Mouse (Mus musculus): ENCODE measurements around the gene Prrt2. TPM values are rescaled to one million over a fixed set of nuclear protein-coding genes. Genes with fewer than 3 reads are reported as not detected.

Prrt2 gene
- polyA plus RNA-seq, 1 experiment from 2014 or later, result 4.4 TPM

- no peaks in the 10 kb centered on the region for H3K27me3 ChIP-seq (ENCODE audit: insufficient read depth, poor library complexity, severe bottlenecking)
- H3K4me1 ChIP-seq (replicated peaks), result peaks cover 27% of the 10 kb centered on the region
- no peak overlapping the region for H3K4me3 ChIP-seq
- H3K36me3 ChIP-seq, result peaks cover 38% of the 10 kb centered on the region
- DNase-seq (ENCODE audit: low spot score), result no peak
- H3K9me3 ChIP-seq, result no peaks in the 10 kb centered on the region
- no peak overlapping the region for H3K27ac ChIP-seq
- WGBS, result 90% methylated on average over 6 of the region's 6 CpGs
These were observed 42.2 kb downstream of the Prrt2 start for GRCm38 (mm10) chr7:126978841-126979240.

- H3K27me3 ChIP-seq (ENCODE audit: insufficient read depth, poor library complexity, severe bottlenecking), result no peaks in the 10 kb centered on the region
- peak overlapping the region; percentile 99 for H3K27ac ChIP-seq
- WGBS, result 28% methylated on average over 14 of the region's 14 CpGs
- H3K4me3 ChIP-seq, result peak overlapping the region; percentile 98
- peaks cover 27% of the 10 kb centered on the region for H3K4me1 ChIP-seq (replicated peaks)
- no peaks in the 10 kb centered on the region for H3K9me3 ChIP-seq
- no peak for DNase-seq (ENCODE audit: low spot score)
- H3K36me3 ChIP-seq, result peaks cover 38% of the 10 kb centered on the region
These were observed 44.0 kb downstream of the Prrt2 start for GRCm38 (mm10) chr7:126976878-126977459.

- H3K9me3 ChIP-seq, result no peaks in the 10 kb centered on the region
- peak within 1 kb of the TSS; percentile 99 for H3K27ac ChIP-seq
- no peaks in the 10 kb centered on the region for H3K27me3 ChIP-seq (ENCODE audit: insufficient read depth, poor library complexity, severe bottlenecking)
- peaks cover 36% of the 10 kb centered on the region for H3K36me3 ChIP-seq
- H3K4me3 ChIP-seq, result peak within 1 kb of the TSS; percentile 98
- peaks cover 27% of the 10 kb centered on the region for H3K4me1 ChIP-seq (replicated peaks)
- peak; percentile 96 for DNase-seq (ENCODE audit: low spot score)
- WGBS, result under 1% methylated on average over 55 of the region's 55 CpGs
These were observed 44.8 kb downstream of the Prrt2 start, which contains the start of gene Cdiptos for GRCm38 (mm10) chr7:126975950-126976866. Gene Cdiptos (minus strand): TSS chr7:126976098.

DNA sequence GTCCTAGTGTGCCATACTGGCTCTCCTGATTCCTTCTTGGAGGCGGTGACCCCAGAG lies 45.3 kb downstream of the Prrt2 start, which contains the start of gene Cdipt:
Gene Cdipt (plus strand): TSS at position 22 of the 57 bp plus-strand sequence.
- Histone ChIP-seq H3K9me3 (no peaks in the 10 kb centered on the region), H3K4me1 (replicated peaks) (peaks cover 27% of the 10 kb centered on the region), H3K27me3 (ENCODE audit: insufficient read depth, poor library complexity, severe bottlenecking) (no peaks in the 10 kb centered on the region), H3K4me3 (peak within 1 kb of the TSS; percentile 98), H3K27ac (peak within 1 kb of the TSS; percentile 99), H3K36me3 (peaks cover 33% of the 10 kb centered on the region)
- WGBS, result 0% methylated on average over 1 of the region's 1 CpGs
- no peak for DNase-seq (ENCODE audit: low spot score)

DNA sequence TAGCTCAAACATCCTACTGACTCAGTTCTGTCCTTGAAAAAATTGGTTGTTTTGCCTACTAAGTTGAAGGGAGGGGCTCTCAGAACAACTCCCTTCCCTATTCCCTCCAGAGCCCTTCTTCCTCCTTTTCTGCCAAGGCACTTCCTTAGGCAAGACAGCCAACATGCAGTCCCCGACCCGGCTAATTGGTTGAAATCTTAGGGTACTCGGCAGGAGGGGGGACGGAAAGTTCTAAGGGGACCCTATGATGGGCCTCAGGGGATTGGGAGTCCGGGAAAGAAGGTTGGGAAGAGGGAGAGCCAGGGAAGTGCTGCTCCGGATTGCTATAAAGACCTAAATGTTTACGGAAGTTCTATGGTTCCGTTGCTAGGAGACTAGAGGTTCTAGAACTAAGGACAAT lies 45.5 kb downstream of the Prrt2 start:
- 14% methylated on average over 8 of the region's 8 CpGs for WGBS
- Histone ChIP-seq H3K27ac (peak overlapping the region; percentile 99), H3K27me3 (ENCODE audit: insufficient read depth, poor library complexity, severe bottlenecking) (no peaks in the 10 kb centered on the region), H3K4me3 (peak overlapping the region; percentile 98), H3K4me1 (replicated peaks) (peaks cover 27% of the 10 kb centered on the region), H3K9me3 (no peaks in the 10 kb centered on the region), H3K36me3 (peaks cover 33% of the 10 kb centered on the region)
- no peak for DNase-seq (ENCODE audit: low spot score)

Other genes starting within 250 kb of the Prrt2 start
- gene Ypel3, start 244.3 kb downstream of the Prrt2 start, polyA plus RNA-seq (2016; fragmentation: Nextera tagmentation; extraction: Ambion mirVana), result 51.3 and 89.7 TPM in 2 replicates
- 0.22 and 0.47 TPM in 2 replicates for gene Tbx6, start 239.7 kb downstream of the Prrt2 start, polyA plus RNA-seq (2016; fragmentation: Nextera tagmentation; extraction: Ambion mirVana)
- 391 and 411 TPM in 2 replicates for gene Ppp4c, start 228.7 kb downstream of the Prrt2 start, polyA plus RNA-seq (2016; fragmentation: Nextera tagmentation; extraction: Ambion mirVana)
- 4.7 and 12.7 TPM in 2 replicates for gene Fam57b, start 223.5 kb downstream of the Prrt2 start, polyA plus RNA-seq (2016; fragmentation: Nextera tagmentation; extraction: Ambion mirVana)
- gene 4930451I11Rik, start 189.6 kb downstream of the Prrt2 start, polyA plus RNA-seq (2016; fragmentation: Nextera tagmentation; extraction: Ambion mirVana), result not detected in 2 replicates
- gene Doc2a, start 173.8 kb downstream of the Prrt2 start, polyA plus RNA-seq (2016; fragmentation: Nextera tagmentation; extraction: Ambion mirVana), result 4.9 and 5.5 TPM in 2 replicates
- 38.7 and 48.1 TPM in 2 replicates for gene Hirip3, start 159.2 kb downstream of the Prrt2 start, polyA plus RNA-seq (2016; fragmentation: Nextera tagmentation; extraction: Ambion mirVana)
- 102 and 105 TPM in 2 replicates for gene Ino80e, start 158.8 kb downstream of the Prrt2 start, polyA plus RNA-seq (2016; fragmentation: Nextera tagmentation; extraction: Ambion mirVana)
- gene Taok2, start 136.5 kb downstream of the Prrt2 start, polyA plus RNA-seq (2016; fragmentation: Nextera tagmentation; extraction: Ambion mirVana), result 56.2 and 56.4 TPM in 2 replicates
- gene Tmem219, start 98.3 kb downstream of the Prrt2 start, polyA plus RNA-seq (2016; fragmentation: Nextera tagmentation; extraction: Ambion mirVana), result 31.6 and 37.9 TPM in 2 replicates
- 23.9 and 35.5 TPM in 2 replicates for gene Kctd13, start 92.3 kb downstream of the Prrt2 start, polyA plus RNA-seq (2016; fragmentation: Nextera tagmentation; extraction: Ambion mirVana)
- gene Asphd1, start 71.6 kb downstream of the Prrt2 start, polyA plus RNA-seq (2016; fragmentation: Nextera tagmentation; extraction: Ambion mirVana), result 0.41 and 1.2 TPM in 2 replicates
- gene Sez6l2, start 70.6 kb downstream of the Prrt2 start, polyA plus RNA-seq (2016; fragmentation: Nextera tagmentation; extraction: Ambion mirVana), result 2.3 and 7.6 TPM in 2 replicates
- gene Cdipt, start 45.3 kb downstream of the Prrt2 start, polyA plus RNA-seq (2016; fragmentation: Nextera tagmentation; extraction: Ambion mirVana), result 92.5 and 103 TPM in 2 replicates
- gene Cdiptos, start 45.1 kb downstream of the Prrt2 start, polyA plus RNA-seq (2016; fragmentation: Nextera tagmentation; extraction: Ambion mirVana), result 0.63 and 1.0 TPM in 2 replicates
- gene Mvp, start 6.6 kb downstream of the Prrt2 start, polyA plus RNA-seq (2016; fragmentation: Nextera tagmentation; extraction: Ambion mirVana), result 5.0 and 6.1 TPM in 2 replicates
- gene Pagr1b, start 4.7 kb downstream of the Prrt2 start, polyA plus RNA-seq (2016; fragmentation: Nextera tagmentation; extraction: Ambion mirVana), result 0.25 and 0.55 TPM in 2 replicates
- 84.3 and 130 TPM in 2 replicates for gene Pagr1a, start 3.9 kb downstream of the Prrt2 start, polyA plus RNA-seq (2016; fragmentation: Nextera tagmentation; extraction: Ambion mirVana)
- 17.6 and 75.1 TPM in 2 replicates for gene Gm42742, start 114 bp downstream of the Prrt2 start, polyA plus RNA-seq (2016; fragmentation: Nextera tagmentation; extraction: Ambion mirVana)
- 66.7 and 83.1 TPM in 2 replicates for gene Maz, start 5.8 kb upstream of the Prrt2 start, polyA plus RNA-seq (2016; fragmentation: Nextera tagmentation; extraction: Ambion mirVana)
- gene Kif22, start 21.3 kb upstream of the Prrt2 start, polyA plus RNA-seq (2016; fragmentation: Nextera tagmentation; extraction: Ambion mirVana), result 161 and 193 TPM in 2 replicates
- gene Zg16, start 66.1 kb upstream of the Prrt2 start, polyA plus RNA-seq (2016; fragmentation: Nextera tagmentation; extraction: Ambion mirVana), result not detected in 2 replicates
- gene AI467606, start 70.1 kb upstream of the Prrt2 start, polyA plus RNA-seq (2016; fragmentation: Nextera tagmentation; extraction: Ambion mirVana), result 0.80 and 0.81 TPM in 2 replicates
- 2.6 and 4.9 TPM in 2 replicates for gene Qprt, start 101.0 kb upstream of the Prrt2 start, polyA plus RNA-seq (2016; fragmentation: Nextera tagmentation; extraction: Ambion mirVana)
- gene Spn, start 116.6 kb upstream of the Prrt2 start, polyA plus RNA-seq (2016; fragmentation: Nextera tagmentation; extraction: Ambion mirVana), result not detected in 2 replicates
- gene Cd2bp2, start 174.8 kb upstream of the Prrt2 start, polyA plus RNA-seq (2016; fragmentation: Nextera tagmentation; extraction: Ambion mirVana), result 94.4 and 96.0 TPM in 2 replicates
- gene Tbc1d10b, start 187.3 kb upstream of the Prrt2 start, polyA plus RNA-seq (2016; fragmentation: Nextera tagmentation; extraction: Ambion mirVana), result 25.6 and 28.2 TPM in 2 replicates
- gene Mylpf, start 187.7 kb upstream of the Prrt2 start, polyA plus RNA-seq (2016; fragmentation: Nextera tagmentation; extraction: Ambion mirVana), result 13.0 and 17.7 TPM in 2 replicates
- 78.7 and 81.0 TPM in 2 replicates for gene Zfp553, start 211.8 kb upstream of the Prrt2 start, polyA plus RNA-seq (2016; fragmentation: Nextera tagmentation; extraction: Ambion mirVana)
- gene Sept1, start 211.9 kb upstream of the Prrt2 start, polyA plus RNA-seq (2016; fragmentation: Nextera tagmentation; extraction: Ambion mirVana), result 32.4 and 33.8 TPM in 2 replicates
- 62.4 and 70.1 TPM in 2 replicates for gene Zfp771, start 223.1 kb upstream of the Prrt2 start, polyA plus RNA-seq (2016; fragmentation: Nextera tagmentation; extraction: Ambion mirVana)
- gene Dctpp1, start 239.5 kb upstream of the Prrt2 start, polyA plus RNA-seq (2016; fragmentation: Nextera tagmentation; extraction: Ambion mirVana), result 284 and 329 TPM in 2 replicates